Mouse (Mus musculus): ENCODE measurements around the gene Vil1. TPM values are rescaled to one million over a fixed set of nuclear protein-coding genes. Genes with fewer than 3 reads are reported as not detected.
"Not testable (repeated sequence)": the region's sequence is repeated elsewhere in the genome, so short reads cannot be mapped to it uniquely, and the experiment has no call there.

Gene Vil1
- polyA plus RNA-seq, 1 experiment from 2014 or later, result 0.32 TPM

- H3K4me3 ChIP-seq (replicated peaks), result peak overlapping the region; percentile 14
- peaks cover 14% of the 10 kb centered on the region for H3K36me3 ChIP-seq (replicated peaks)
- H3K4me1 ChIP-seq, result peaks cover 34% of the 10 kb centered on the region
- H3K27ac ChIP-seq, result no peak overlapping the region
- peak overlapping the region; percentile 40 for H3K9ac ChIP-seq
- peak overlapping the region; percentile 43 for H3K4me2 ChIP-seq
- H3K27me3 ChIP-seq, result peaks cover 27% of the 10 kb centered on the region
- ATAC-seq (ENCODE audit: low FRiP score), result no peak
- no peaks in the 10 kb centered on the region for H3K9me3 ChIP-seq
- WGBS, result 6% methylated on average over 29 of the region's 29 CpGs
These were observed 19.3 kb upstream of the Vil1 start for GRCm38 (mm10) chr1:74389831-74390286.

- H3K4me1 ChIP-seq, result peaks cover 34% of the 10 kb centered on the region
- ATAC-seq (ENCODE audit: low FRiP score), result no peak
- H3K27ac ChIP-seq, result no peak overlapping the region
- peak overlapping the region; percentile 43 for H3K4me2 ChIP-seq
- peak overlapping the region; percentile 40 for H3K9ac ChIP-seq
- no peaks in the 10 kb centered on the region for H3K9me3 ChIP-seq
- H3K4me3 ChIP-seq (replicated peaks), result peak overlapping the region; percentile 14
- peaks cover 27% of the 10 kb centered on the region for H3K27me3 ChIP-seq
- 6% methylated on average over 21 of the region's 21 CpGs for WGBS
- peaks cover 20% of the 10 kb centered on the region for H3K36me3 ChIP-seq (replicated peaks)
These were observed 18.8 kb upstream of the Vil1 start for GRCm38 (mm10) chr1:74390287-74390906.

GRCm38 (mm10) chr1:74390924-74391748 is 18.0 kb upstream of the Vil1 start, which contains the start of gene Ctdsp1:
Gene Ctdsp1, plus strand, starts transcription at chr1:74391509.
- Histone ChIP-seq H3K27me3 (peaks cover 27% of the 10 kb centered on the region), H3K4me1 (peaks cover 34% of the 10 kb centered on the region), H3K9ac (peak within 1 kb of the TSS; percentile 88), H3K4me3 (replicated peaks) (peak within 1 kb of the TSS; percentile 85), H3K9me3 (no peaks in the 10 kb centered on the region), H3K27ac (peak within 1 kb of the TSS; percentile 88), H3K36me3 (replicated peaks) (peaks cover 20% of the 10 kb centered on the region), H3K4me2 (peak within 1 kb of the TSS; percentile 97)
- peak; percentile 80 for ATAC-seq (ENCODE audit: low FRiP score)
- 2% methylated on average over 51 of the region's 51 CpGs for WGBS

- under 1% methylated on average over 55 of the region's 63 CpGs for WGBS
- Histone ChIP-seq H3K4me3 (replicated peaks) (peak overlapping the region; percentile 85), H3K36me3 (replicated peaks) (peaks cover 20% of the 10 kb centered on the region), H3K4me2 (peak overlapping the region; percentile 97), H3K27ac (peak overlapping the region; percentile 88), H3K9ac (peak overlapping the region; percentile 88), H3K4me1 (peaks cover 34% of the 10 kb centered on the region), H3K27me3 (peaks cover 27% of the 10 kb centered on the region), H3K9me3 (no peaks in the 10 kb centered on the region)
- ATAC-seq (ENCODE audit: low FRiP score), result peak; percentile 43
These were observed 17.2 kb upstream of the Vil1 start for GRCm38 (mm10) chr1:74391844-74392441.

- Histone ChIP-seq H3K9me3 (no peaks in the 10 kb centered on the region), H3K4me2 (peak overlapping the region; percentile 97), H3K36me3 (replicated peaks) (peaks cover 20% of the 10 kb centered on the region), H3K4me1 (peaks cover 32% of the 10 kb centered on the region), H3K9ac (peak overlapping the region; percentile 88), H3K27ac (peak overlapping the region; percentile 88; the same call in 1 of the 2 replicates), H3K27me3 (peaks cover 27% of the 10 kb centered on the region), H3K4me3 (replicated peaks) (peak overlapping the region; percentile 85)
- peak; percentile 10; the same call in 1 of the 2 replicates for ATAC-seq (ENCODE audit: low FRiP score)
- 2% methylated on average over 16 of the region's 16 CpGs for WGBS
These were observed 16.7 kb upstream of the Vil1 start for GRCm38 (mm10) chr1:74392446-74392994.

GRCm38 (mm10) chr1:74393010-74393409 is 16.2 kb upstream of the Vil1 start:
- 38% methylated on average over 7 of the region's 7 CpGs for WGBS

GRCm38 (mm10) chr1:74393697-74394096 is 15.5 kb upstream of the Vil1 start:
- Histone ChIP-seq H3K4me1 (peaks cover 40% of the 10 kb centered on the region), H3K27ac (0 out of 2 replicates have a peak overlapping the region, but pooled peaks have one; percentile 25), H3K27me3 (peaks cover 22% of the 10 kb centered on the region), H3K9me3 (no peaks in the 10 kb centered on the region), H3K4me3 (replicated peaks) (no peak overlapping the region), H3K9ac (no peak overlapping the region), H3K4me2 (no peak overlapping the region; the same call in 1 of the 2 replicates), H3K36me3 (replicated peaks) (peaks cover 20% of the 10 kb centered on the region)
- 90% methylated on average over 9 of the region's 9 CpGs for WGBS
- no peak for ATAC-seq (ENCODE audit: low FRiP score)

More at GRCm38 (mm10) chr1:74393010-74393409, 16.2 kb upstream of the Vil1 start:
- ATAC-seq (ENCODE audit: low FRiP score), result no peak
- Histone ChIP-seq H3K9ac (peak overlapping the region; percentile 88; the same call in 1 of the 2 replicates), H3K27me3 (peaks cover 27% of the 10 kb centered on the region), H3K4me1 (peaks cover 37% of the 10 kb centered on the region), H3K4me2 (peak overlapping the region; percentile 97), H3K36me3 (replicated peaks) (peaks cover 20% of the 10 kb centered on the region), H3K27ac (0 out of 2 replicates have a peak overlapping the region, but pooled peaks have one; percentile 25), H3K4me3 (replicated peaks) (peak overlapping the region; percentile 85), H3K9me3 (no peaks in the 10 kb centered on the region)

- Histone ChIP-seq H3K4me3 (replicated peaks) (no peak overlapping the region), H3K27ac (no peak overlapping the region), H3K9me3 (no peaks in the 10 kb centered on the region), H3K36me3 (replicated peaks) (peaks cover 20% of the 10 kb centered on the region), H3K4me2 (no peak overlapping the region), H3K4me1 (peaks cover 40% of the 10 kb centered on the region), H3K27me3 (peaks cover 17% of the 10 kb centered on the region), H3K9ac (no peak overlapping the region)
- no peak for ATAC-seq (ENCODE audit: low FRiP score)
- 90% methylated on average over 9 of the region's 9 CpGs for WGBS
These were observed 14.9 kb upstream of the Vil1 start for GRCm38 (mm10) chr1:74394311-74394710.

GRCm38 (mm10) chr1:74394858-74395257 is 14.3 kb upstream of the Vil1 start:
- Histone ChIP-seq H3K9ac (no peak overlapping the region), H3K27me3 (peaks cover 11% of the 10 kb centered on the region), H3K27ac (no peak overlapping the region), H3K9me3 (no peaks in the 10 kb centered on the region), H3K4me2 (no peak overlapping the region), H3K4me1 (peaks cover 36% of the 10 kb centered on the region), H3K4me3 (replicated peaks) (no peak overlapping the region; the same call in 1 of the 2 replicates), H3K36me3 (replicated peaks) (peaks cover 20% of the 10 kb centered on the region)
- no peak for ATAC-seq (ENCODE audit: low FRiP score)
- 92% methylated on average over 15 of the region's 15 CpGs for WGBS

- H3K27me3 ChIP-seq, result peaks cover 7% of the 10 kb centered on the region
- no peak overlapping the region for H3K27ac ChIP-seq
- no peaks in the 10 kb centered on the region for H3K9me3 ChIP-seq
- H3K9ac ChIP-seq, result no peak overlapping the region
- whole genome bisulfite sequencing, result 89% methylated on average over 12 of the region's 13 CpGs
- peaks cover 32% of the 10 kb centered on the region for H3K4me1 ChIP-seq
- no peak overlapping the region for H3K4me2 ChIP-seq
- H3K36me3 ChIP-seq (replicated peaks), result peaks cover 20% of the 10 kb centered on the region
- no peak overlapping the region for H3K4me3 ChIP-seq (replicated peaks)
- no peak for ATAC-seq (ENCODE audit: low FRiP score)
These were observed 13.9 kb upstream of the Vil1 start for GRCm38 (mm10) chr1:74395290-74395689.

- WGBS, result 10% methylated on average over 12 of the region's 12 CpGs
- H3K4me1 ChIP-seq, result peaks cover 24% of the 10 kb centered on the region
- ATAC-seq (ENCODE audit: low FRiP score), result peak; percentile 7; the same call in 1 of the 2 replicates
- H3K27me3 ChIP-seq, H3K9me3 ChIP-seq: not testable (repeated sequence)
- H3K36me3 ChIP-seq (replicated peaks), result peaks cover 20% of the 10 kb centered on the region
- H3K4me3 ChIP-seq (replicated peaks), result peak overlapping the region; percentile 45
- H3K9ac ChIP-seq, result peak overlapping the region; percentile 44; the same call in 1 of the 2 replicates
- peak overlapping the region; percentile 77 for H3K4me2 ChIP-seq
- H3K27ac ChIP-seq, result peak overlapping the region; percentile 57
These were observed 12.5 kb upstream of the Vil1 start for GRCm38 (mm10) chr1:74396456-74397222.
